Mouse (Mus musculus) thymus, adult 2 months (tissue): Measurements from ENCODE around the gene Sema5b.

Source experiments
- CTCF ChIP-seq: fragments of 200-500 bp; IDR thresholded peaks from 2 replicates; pipeline ENCODE4 v1.5.1; 2012; ENCODE audit warnings: mild to moderate bottlenecking, control low read depth, low read length, moderate library complexity, borderline replicate concordance; ENCODE audit not compliant: control insufficient read depth, poor library complexity, insufficient read depth; ENCODE audit errors: extremely low read depth
- POLR2A ChIP-seq: fragments of 200-500 bp; IDR thresholded peaks from 2 replicates; pipeline ENCODE4 v1.6.1; 2012; ENCODE audit warnings: mild to moderate bottlenecking, low read length, control low read depth, moderate library complexity; ENCODE audit not compliant: control insufficient read depth, poor library complexity, insufficient read depth; ENCODE audit errors: extremely low read depth

GRCm38 (mm10) chr16:35691606-35692005, 150.7 kb downstream of the Sema5b start:
- TF ChIP-seq CTCF (no peak), POLR2A (no peak)
